Mouse (Mus musculus) bone marrow, adult 2 months (tissue): Measurements from ENCODE around the gene Uts2r.

Experiments used
- CTCF ChIP-seq: fragments of 200-500 bp; IDR thresholded peaks from 2 replicates; pipeline ENCODE4 v1.5.1; 2011; ENCODE audit warnings: low read length, control low read depth; ENCODE audit not compliant: control insufficient read depth, insufficient read depth
- POLR2A ChIP-seq: fragments of 200-500 bp; IDR thresholded peaks from 2 replicates; pipeline ENCODE4 v1.6.1; 2011; ENCODE audit warnings: low read depth, mild to moderate bottlenecking, control low read depth, low read length, borderline replicate concordance; ENCODE audit not compliant: control insufficient read depth

DNA sequence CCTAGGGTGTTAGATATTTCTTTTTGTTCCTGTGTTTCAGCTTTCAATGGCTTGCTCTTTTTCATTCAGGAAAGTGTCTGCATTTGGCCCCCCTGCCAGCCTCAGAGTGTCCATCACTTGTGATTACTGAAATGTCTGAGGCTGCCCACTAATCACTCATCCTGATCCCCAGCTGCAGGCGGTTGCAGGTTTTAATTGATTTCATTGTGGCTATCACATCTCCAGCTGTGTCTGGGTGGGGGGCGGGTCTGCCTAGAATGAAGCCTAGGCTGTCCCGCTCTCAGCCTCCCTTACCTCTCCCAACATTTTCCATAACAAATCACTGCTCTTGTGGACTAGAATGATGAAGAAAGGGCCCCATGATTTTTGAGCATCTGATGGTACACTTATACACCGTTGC lies 5.9 kb upstream of the Uts2r start:
- TF ChIP-seq CTCF (no peak), POLR2A (no peak)
